Mouse (Mus musculus): ENCODE measurements around the gene Pitpnb.

The Pitpnb gene

GRCm38 (mm10) chr5:111421424-111421823 is 90.9 kb downstream of the Pitpnb start:
- no peak for DNase-seq (ENCODE audit: low spot score)

- no peak for DNase-seq (ENCODE audit: low spot score)
Observed at GRCm38 (mm10) chr5:111422058-111422800, 91.7 kb downstream of the Pitpnb start.

GRCm38 (mm10) chr5:111423011-111423410 is 92.4 kb downstream of the Pitpnb start:
- DNase-seq (ENCODE audit: low spot score): no peak

- no peak for DNase-seq (ENCODE audit: low spot score)
Observed at GRCm38 (mm10) chr5:111423616-111424015, 93.1 kb downstream of the Pitpnb start.

GRCm38 (mm10) chr5:111425813-111426212 is 95.2 kb downstream of the Pitpnb start:
- DNase-seq (ENCODE audit: low spot score): no peak

GRCm38 (mm10) chr5:111426249-111426648 is 95.7 kb downstream of the Pitpnb start:
- DNase-seq (ENCODE audit: low spot score): no peak

- no peak for DNase-seq (ENCODE audit: low spot score)
Observed at GRCm38 (mm10) chr5:111428882-111429281, 98.3 kb downstream of the Pitpnb start.

- no peak for DNase-seq (ENCODE audit: low spot score)
Observed at GRCm38 (mm10) chr5:111429726-111430125, 99.2 kb downstream of the Pitpnb start.

- DNase-seq (ENCODE audit: low spot score): no peak
Observed at GRCm38 (mm10) chr5:111431007-111431730, 100.6 kb downstream of the Pitpnb start.

- DNase-seq (ENCODE audit: low spot score): no peak
Observed at GRCm38 (mm10) chr5:111432842-111433241, 102.3 kb downstream of the Pitpnb start.

- no peak for DNase-seq (ENCODE audit: low spot score)
Observed at GRCm38 (mm10) chr5:111434342-111434842, 103.8 kb downstream of the Pitpnb start.

GRCm38 (mm10) chr5:111436260-111436659 is 105.7 kb downstream of the Pitpnb start:
- no peak for DNase-seq (ENCODE audit: low spot score)

GRCm38 (mm10) chr5:111437205-111437604 is 106.6 kb downstream of the Pitpnb start:
- no peak for DNase-seq (ENCODE audit: low spot score)

Data from testis, postnatal 14 days (tissue).